Mouse (Mus musculus) T-helper 17 cell (primary cell): ENCODE results near the gene Clcn2.

Experiments used
- in situ Hi-C, 2 experiments: fragments of 300-600 bp; cut with MboI, MseI; formaldehyde crosslinking; loops; 1 replicate in 1 of 2; 2 replicates in 1 of 2; pipeline ENCODE4 v1.15.1; 2025; ENCODE audit warnings: high pct_unique_total_duplicates in 2 of 2

Clcn2 gene

GRCm38 (mm10) chr16:20701729-20702521 lies 15.6 kb downstream of the Clcn2 start:
- in situ Hi-C loops, result no loop called here

DNA sequence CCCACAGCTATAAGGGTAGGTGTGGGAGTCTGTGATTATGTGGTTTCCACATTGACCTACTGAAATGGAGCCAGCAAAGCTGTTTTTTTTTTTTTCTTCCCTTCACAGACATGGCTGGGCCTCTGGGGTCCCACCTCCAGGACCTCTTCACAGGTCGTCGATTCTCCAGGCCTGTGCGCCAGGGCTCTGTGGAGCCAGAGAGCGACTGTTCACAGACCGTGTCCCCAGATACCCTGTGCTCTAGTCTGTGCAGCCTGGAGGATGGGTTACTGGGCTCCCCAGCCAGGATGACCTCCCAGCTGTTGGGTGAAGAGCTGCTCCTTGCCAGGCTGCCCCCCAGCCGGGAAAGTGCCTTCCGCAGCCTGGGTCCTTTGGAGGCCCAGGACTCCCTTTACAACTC lies 16.2 kb downstream of the Clcn2 start:
- in situ Hi-C loops, result no loop called here

DNA sequence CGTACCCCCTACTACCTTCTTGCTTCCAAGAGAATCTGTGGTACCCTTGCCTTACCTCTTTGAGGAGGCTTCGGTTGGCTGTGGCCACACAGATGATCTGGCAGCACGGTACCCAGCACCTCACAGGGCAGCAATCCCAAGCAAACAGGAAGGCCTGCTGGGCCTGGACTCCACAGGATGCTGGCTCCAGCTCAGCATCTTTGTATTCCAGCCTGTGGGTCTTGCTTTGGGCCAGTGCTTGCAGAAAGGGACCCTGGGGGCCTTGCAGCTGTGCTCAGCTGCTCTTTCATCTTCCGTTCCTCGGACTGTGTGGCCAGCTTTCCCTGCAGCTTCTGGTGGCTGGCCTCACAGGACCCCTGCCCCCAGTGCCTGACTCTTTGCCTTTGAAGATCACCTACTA lies 17.5 kb downstream of the Clcn2 start:
- in situ Hi-C loops, result no loop called here

DNA sequence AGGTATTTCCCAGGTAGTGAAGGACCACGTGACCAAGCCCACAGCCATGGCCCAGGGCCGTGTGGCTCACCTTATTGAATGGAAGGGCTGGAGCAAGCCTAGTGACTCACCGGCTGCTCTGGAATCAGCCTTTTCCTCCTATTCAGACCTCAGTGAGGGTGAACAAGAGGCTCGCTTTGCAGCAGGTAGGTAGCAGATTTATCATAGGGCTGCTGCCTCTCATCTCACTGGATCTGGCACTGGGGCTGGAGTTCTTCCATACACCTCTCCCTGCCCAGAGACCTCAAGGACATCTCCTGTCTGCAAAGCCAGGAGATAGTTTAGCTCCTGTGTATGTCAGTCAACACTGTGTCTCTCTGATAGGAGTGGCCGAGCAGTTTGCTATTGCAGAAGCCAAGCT lies 18.3 kb downstream of the Clcn2 start:
- in situ Hi-C loops, result loop anchor here in 1 of 2 experiments (25.0 kb wide), 1 partner anchor 1538 kb away; no protein-coding TSS in a partner anchor

DNA sequence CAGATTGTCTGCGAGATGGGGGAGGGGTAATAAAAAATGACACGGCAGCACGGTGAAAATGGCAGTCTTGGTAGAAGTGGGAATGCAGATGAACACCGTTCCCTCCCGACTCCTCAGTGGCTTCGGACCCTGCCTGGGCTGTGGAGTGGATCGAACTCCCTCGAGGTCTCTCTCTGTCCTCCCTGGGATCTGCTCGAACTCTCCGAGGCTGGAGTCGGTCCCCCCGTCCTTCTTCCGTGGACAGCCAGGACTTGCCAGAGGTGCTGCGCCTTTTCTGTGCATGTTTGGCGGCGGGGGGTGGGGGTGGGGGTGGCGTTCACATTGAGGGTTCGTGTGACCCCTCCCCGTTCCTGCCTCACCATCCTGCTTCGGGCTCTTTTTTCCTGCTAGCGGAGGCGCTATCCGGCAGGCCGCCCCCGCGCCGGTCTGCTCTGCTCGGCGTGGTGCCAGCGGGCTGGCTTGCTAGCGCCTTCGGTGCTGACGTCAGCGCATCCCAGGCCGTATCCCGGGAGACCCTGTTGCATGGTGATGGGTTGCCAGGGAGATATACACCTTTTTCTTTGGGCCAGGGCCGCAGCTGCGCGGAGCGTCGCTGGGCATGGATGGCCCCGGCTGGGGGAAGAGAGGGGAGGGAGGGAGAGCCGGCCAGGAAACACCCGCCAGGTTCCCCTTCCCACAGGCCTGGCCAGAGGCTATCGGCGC lies 21.8 kb downstream of the Clcn2 start:
- in situ Hi-C loops, result loop anchor here in 1 of 2 experiments (25.0 kb wide), 1 partner anchor 1542 kb away; no protein-coding TSS in a partner anchor

DNA sequence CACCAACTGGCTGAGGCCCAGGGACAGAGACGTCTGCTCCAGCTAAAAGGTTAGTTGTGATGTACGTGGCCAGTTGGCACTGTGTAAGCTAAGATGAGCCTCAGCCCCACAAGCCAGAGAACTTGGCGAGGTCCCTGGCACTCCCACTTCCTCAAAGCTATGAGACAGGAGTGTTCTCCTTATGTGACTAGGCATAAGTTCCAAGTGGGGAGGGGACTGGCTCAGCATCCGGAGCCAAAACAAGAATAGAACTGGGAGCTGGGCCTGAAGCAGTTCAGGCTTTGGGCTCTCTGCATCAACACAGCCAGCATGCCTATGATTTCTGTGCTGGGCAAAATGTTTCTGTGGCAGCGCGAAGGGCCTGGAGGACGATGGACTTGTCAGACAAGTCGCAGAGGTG lies 22.8 kb downstream of the Clcn2 start:
- in situ Hi-C loops, result loop anchor here in 1 of 2 experiments (25.0 kb wide), 1 partner anchor 1543 kb away; no protein-coding TSS in a partner anchor

- in situ Hi-C loops, result loop anchor here in 1 of 2 experiments (25.0 kb wide), 1 partner anchor 1544 kb away; no protein-coding TSS in a partner anchor
These were observed 24.3 kb downstream of the Clcn2 start, which contains the start of gene Fam131a for GRCm38 (mm10) chr16:20693111-20693701. Gene Fam131a (plus strand): TSS chr16:20693241.

DNA sequence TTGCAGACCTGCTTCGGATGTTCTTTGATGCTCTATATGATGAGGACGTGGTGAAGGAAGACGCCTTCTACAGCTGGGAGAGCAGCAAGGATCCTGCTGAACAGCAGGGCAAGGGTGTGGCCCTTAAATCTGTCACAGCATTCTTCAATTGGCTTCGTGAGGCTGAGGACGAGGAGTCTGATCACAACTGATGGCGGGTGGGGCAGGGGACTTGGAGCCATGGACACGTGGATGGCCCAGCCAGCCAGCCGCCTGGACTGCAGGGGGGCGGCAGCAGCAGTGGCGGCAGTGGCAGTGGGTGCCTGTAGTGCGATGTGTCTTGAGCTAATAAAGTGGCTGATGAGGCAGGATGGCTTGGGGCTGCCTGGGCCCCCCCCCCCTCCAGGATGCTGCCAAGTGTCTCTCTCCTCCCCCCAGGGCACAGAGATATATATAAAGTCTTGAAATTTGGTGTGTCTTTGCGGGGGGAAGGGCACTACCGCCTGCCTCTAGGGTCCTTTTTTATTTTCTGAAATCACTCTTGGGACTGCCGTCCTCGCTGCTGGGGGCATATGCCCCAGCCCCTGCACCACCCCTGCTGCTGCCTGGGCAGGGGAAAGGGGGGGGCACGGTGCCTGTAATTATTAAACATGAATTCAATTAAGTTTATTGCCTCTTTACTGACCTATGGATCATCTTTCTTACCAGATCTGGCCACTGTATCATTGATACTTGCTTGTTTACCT lies 25.1 kb downstream of the Clcn2 start:
- in situ Hi-C loops, result loop anchor here in 1 of 2 experiments (25.0 kb wide), 1 partner anchor 1545 kb away; no protein-coding TSS in a partner anchor

GRCm38 (mm10) chr16:20691617-20692016 lies 25.9 kb downstream of the Clcn2 start:
- in situ Hi-C loops, result loop anchor here in 1 of 2 experiments (25.0 kb wide), 1 partner anchor 1546 kb away; no protein-coding TSS in a partner anchor

- in situ Hi-C loops, result loop anchor here in 1 of 2 experiments (25.0 kb wide), 1 partner anchor 1547 kb away; no protein-coding TSS in a partner anchor
These were observed 26.8 kb downstream of the Clcn2 start for GRCm38 (mm10) chr16:20690774-20691173.

- in situ Hi-C loops, result loop anchor here in 1 of 2 experiments (10.0 to 25.0 kb wide), 2 partner anchors 133 to 1559 kb away; partner anchors contain the start of gene Abcf3
These were observed 39.4 kb downstream of the Clcn2 start for GRCm38 (mm10) chr16:20677974-20678675.

DNA sequence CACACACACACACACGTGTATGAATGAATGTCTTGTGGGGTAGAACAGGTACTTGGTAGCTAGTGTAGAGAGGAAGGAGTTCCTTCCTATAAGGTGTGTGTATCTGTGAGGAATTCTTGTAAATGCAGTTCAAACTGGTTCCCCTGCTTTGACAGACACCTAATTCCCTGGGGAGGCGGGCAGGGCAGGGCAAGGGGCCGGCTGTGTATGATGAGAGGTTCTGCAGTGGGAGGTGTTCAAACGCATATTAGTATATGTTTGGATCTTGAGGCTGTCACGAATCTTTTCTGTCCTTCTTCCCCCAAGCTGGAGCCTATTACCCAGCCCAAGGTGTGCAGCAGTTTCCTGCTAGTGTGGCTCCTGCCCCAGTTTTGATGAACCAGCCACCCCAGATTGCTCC lies 40.2 kb downstream of the Clcn2 start:
- in situ Hi-C loops, result loop anchor here in 1 of 2 experiments (10.0 to 25.0 kb wide), 2 partner anchors 133 to 1560 kb away; partner anchors contain the start of gene Abcf3

DNA sequence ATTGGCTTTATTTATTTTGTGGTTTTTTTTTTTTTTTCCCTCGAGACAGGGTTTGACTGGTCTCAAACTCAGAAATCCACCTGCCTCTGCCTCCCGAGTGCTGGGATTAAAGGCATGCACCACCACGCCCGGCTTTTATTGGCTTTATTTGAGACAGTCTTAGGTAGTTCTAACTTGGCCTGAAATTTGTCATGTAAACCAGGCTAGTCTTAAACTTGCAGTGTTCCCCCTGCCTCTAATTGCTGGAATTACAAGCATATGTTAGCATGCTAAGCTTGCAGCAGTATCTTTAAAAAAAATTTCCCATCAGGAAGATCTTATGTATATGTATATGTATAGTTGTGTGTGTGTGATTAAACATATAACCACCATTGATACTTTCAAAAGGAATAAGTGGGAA lies 40.8 kb downstream of the Clcn2 start:
- in situ Hi-C loops, result loop anchor here in 1 of 2 experiments (10.0 to 25.0 kb wide), 2 partner anchors 132 to 1561 kb away; partner anchors contain the start of gene Abcf3

- in situ Hi-C loops, result loop anchor here in 1 of 2 experiments (10.0 to 25.0 kb wide), 2 partner anchors 130 to 1562 kb away; partner anchors contain the start of gene Abcf3
These were observed 42.3 kb downstream of the Clcn2 start for GRCm38 (mm10) chr16:20675213-20675612.

DNA sequence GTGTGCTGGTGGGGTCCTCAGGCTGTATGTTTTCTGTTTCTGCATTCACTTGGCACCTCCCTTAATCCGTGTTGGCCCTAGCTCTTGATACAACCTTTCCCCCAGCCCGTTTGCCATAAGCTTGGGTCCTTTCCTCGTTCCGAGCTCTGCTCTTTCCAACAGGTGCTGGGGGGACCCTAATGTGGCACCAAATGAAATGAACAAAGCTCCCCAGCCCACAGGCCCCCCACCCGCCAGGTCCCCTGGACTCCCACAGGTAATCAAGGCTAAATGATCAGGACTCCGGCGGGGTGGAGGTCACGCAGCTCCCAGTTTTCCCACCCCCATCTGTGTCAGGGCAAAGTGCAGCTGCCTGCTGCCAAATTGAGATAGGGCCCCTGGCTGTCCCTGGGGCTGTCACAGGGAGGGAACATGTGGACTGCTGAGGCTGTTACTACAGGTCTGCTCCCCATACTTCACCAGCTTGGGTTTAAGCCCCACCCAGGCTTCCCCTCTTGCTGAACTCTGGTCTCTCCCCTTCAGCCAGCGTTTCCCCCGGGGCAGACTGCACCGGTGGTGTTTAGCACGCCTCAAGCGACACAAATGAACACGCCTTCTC lies 43.7 kb downstream of the Clcn2 start:
- in situ Hi-C loops, result loop anchor here (5.0 to 25.0 kb wide), 3 partner anchors 62 to 712 kb away; partner anchors contain the start of genes Abcf3 (in 1 of the 2), Alg3 (in 1 of the 2), Eef1akmt4 (in 1 of the 2) and Gm49333 (in 1 of the 2)

DNA sequence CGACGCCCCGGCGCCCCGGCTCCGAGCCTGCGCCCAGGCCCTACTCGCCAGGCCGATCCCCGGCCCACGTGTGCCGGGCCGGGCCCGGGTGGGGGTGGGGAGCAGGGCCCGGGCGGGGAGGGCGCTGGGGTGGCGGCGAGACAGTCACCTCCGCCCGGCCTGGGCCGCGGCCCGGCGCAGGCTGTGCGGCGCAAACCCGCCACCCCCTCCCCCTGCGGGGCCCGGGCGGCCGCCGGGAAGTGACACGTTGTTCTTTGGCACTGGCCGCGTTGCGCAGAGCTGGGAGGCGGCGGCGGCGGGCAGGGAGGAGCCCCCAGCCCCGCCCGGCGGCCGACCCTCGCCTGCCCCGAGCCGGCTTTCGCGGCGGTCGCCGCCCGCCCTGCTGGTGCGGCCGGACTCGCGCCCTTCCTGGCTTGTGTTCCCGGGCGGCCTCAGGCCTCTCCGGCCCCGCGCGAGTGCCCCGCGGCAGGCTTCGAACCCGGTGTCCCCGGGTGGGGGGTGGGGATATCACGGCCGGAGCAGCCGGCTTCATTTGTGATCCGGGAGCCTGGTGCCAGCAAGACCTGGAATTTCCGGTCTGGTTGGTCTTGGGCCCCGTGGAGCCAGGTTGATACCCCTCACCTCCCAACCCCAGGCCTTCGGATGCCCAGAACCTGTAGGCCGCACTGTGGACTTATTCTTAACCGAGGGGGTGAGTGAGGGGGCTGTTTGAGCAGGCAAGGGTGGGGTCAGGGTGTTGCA lies 44.4 kb downstream of the Clcn2 start:
- in situ Hi-C loops, result loop anchor here (5.0 to 25.0 kb wide), 3 partner anchors 61 to 711 kb away; partner anchors contain the start of genes Abcf3 (in 1 of the 2), Alg3 (in 1 of the 2), Eef1akmt4 (in 1 of the 2) and Gm49333 (in 1 of the 2)

GRCm38 (mm10) chr16:20672500-20672902 lies 45.0 kb downstream of the Clcn2 start:
- in situ Hi-C loops, result loop anchor here (5.0 to 25.0 kb wide), 3 partner anchors 60 to 710 kb away; partner anchors contain the start of genes Abcf3 (in 1 of the 2), Alg3 (in 1 of the 2), Eef1akmt4 (in 1 of the 2) and Gm49333 (in 1 of the 2)

DNA sequence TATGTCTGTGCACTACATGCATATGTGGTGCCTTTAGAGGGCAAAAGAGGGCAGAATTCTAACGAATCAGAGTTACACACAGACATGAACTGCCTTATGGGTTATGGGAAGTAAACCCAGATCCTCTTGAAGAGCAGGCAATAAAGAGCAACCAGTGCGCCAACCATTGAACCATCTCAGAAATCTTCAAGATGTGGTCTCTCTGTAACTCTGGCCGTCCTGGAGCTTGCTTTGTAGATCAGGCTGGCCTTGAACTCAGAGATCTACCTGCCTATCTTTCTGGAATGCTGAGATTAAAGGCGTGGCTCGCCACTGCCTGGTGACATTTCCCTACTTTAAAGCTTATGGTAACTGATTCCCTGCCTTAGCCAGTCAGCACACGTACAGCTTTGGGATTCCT lies 45.7 kb downstream of the Clcn2 start:
- in situ Hi-C loops, result loop anchor here (5.0 to 25.0 kb wide), 3 partner anchors 60 to 710 kb away; partner anchors contain the start of genes Abcf3 (in 1 of the 2), Alg3 (in 1 of the 2), Eef1akmt4 (in 1 of the 2) and Gm49333 (in 1 of the 2)
